Mouse (Mus musculus) CH12.LX (cell line): ENCODE measurements around the gene Stra6l. TPM values are rescaled to one million over a fixed set of nuclear protein-coding genes. Genes with fewer than 3 reads are reported as not detected.

Source experiments
- DNase-seq: peaks from one replicate; pipeline ENCODE4 v3.0.0-alpha.2; 2013; ENCODE audit errors: extremely low read depth
- H3K27ac ChIP-seq: 2 replicates; pipeline ENCODE4 v1.5.1; 2012; ENCODE audit warnings: low read depth, mild to moderate bottlenecking, control low read depth, moderate library complexity; ENCODE audit not compliant: insufficient read depth
- H3K27me3 ChIP-seq: replicated peaks from 2 replicates; pipeline ENCODE3; 2012; ENCODE audit warnings: inconsistent platforms
- H3K36me3 ChIP-seq, 2 experiments: replicated peaks in 1 of 2; 2 replicates each; pipeline versions ENCODE3 to v1.6.1; 2012; ENCODE audit warnings: inconsistent platforms in 1 of 2, low read length in 1 of 2, mild to moderate bottlenecking in 1 of 2, mixed read lengths in 1 of 2, moderate library complexity in 1 of 2; ENCODE audit not compliant: control insufficient read depth in 1 of 2, insufficient read depth in 1 of 2
- H3K4me1 ChIP-seq, 2 experiments: 2 replicates each; pipeline ENCODE4 v1.6.1; 2012; ENCODE audit warnings: inconsistent platforms in 1 of 2, moderate library complexity in 1 of 2; ENCODE audit not compliant: insufficient read depth in 2 of 2, control insufficient read depth in 1 of 2
- H3K4me2 ChIP-seq: 2 replicates; pipeline ENCODE4 v1.6.1; 2012; ENCODE audit warnings: low read depth, mild to moderate bottlenecking, control low read depth; ENCODE audit not compliant: poor library complexity, insufficient read depth, severe bottlenecking
- H3K4me3 ChIP-seq, 3 experiments: fragments of 150-350 bp in 1 of 3; sonication (generic) in 1 of 3; replicated peaks in 1 of 3; 2 replicates each; pipeline versions ENCODE3 to v1.5.1; 2011 to 2012; ENCODE audit warnings: low read depth in 2 of 3, low read length in 2 of 3, mild to moderate bottlenecking in 2 of 3, moderate library complexity in 2 of 3, control low read depth in 1 of 3, improper control_type of control experiment in 1 of 3, inconsistent platforms in 1 of 3, mixed read lengths in 1 of 3; ENCODE audit not compliant: poor library complexity in 1 of 3
- H3K79me2 ChIP-seq: replicated peaks from 2 replicates; pipeline ENCODE4 v1.6.1; 2012; ENCODE audit warnings: mild to moderate bottlenecking, moderate library complexity; ENCODE audit not compliant: control insufficient read depth, poor library complexity, insufficient read depth, severe bottlenecking; ENCODE audit errors: extremely low read depth
- H3K9ac ChIP-seq: 2 replicates; pipeline ENCODE4 v1.6.1; 2012; ENCODE audit warnings: low read depth, mild to moderate bottlenecking, control low read depth, moderate library complexity; ENCODE audit not compliant: insufficient read depth
- H3K9me3 ChIP-seq: replicated peaks from 2 replicates; pipeline ENCODE3; 2012; ENCODE audit warnings: low read length, inconsistent platforms, mixed read lengths
- CHD1 ChIP-seq: IDR thresholded peaks from 2 replicates; pipeline ENCODE4 v1.6.1; 2012; ENCODE audit warnings: low read depth, low read length, improper control_type of control experiment, inconsistent platforms
- CHD2 ChIP-seq: IDR thresholded peaks from 2 replicates; pipeline ENCODE4 v1.6.1; 2011; ENCODE audit warnings: low read length, improper control_type of control experiment
- CTCF ChIP-seq, 2 experiments: IDR thresholded peaks in 1 of 2; conservative IDR thresholded peaks in 1 of 2; 2 replicates each; pipeline ENCODE4 v1.5.1; 2011 to 2012; ENCODE audit warnings: low read depth in 2 of 2, low read length in 2 of 2, improper control_type of control experiment in 1 of 2, inconsistent platforms in 1 of 2, mild to moderate bottlenecking in 1 of 2, moderate library complexity in 1 of 2
- ELF1 ChIP-seq: IDR thresholded peaks from 2 replicates; pipeline ENCODE4 v1.6.1; 2014; ENCODE audit warnings: low read depth, mild to moderate bottlenecking, inconsistent platforms, low read length, improper control_type of control experiment
- ETS1 ChIP-seq: conservative IDR thresholded peaks from 2 replicates; pipeline ENCODE4 v1.6.1; 2012; ENCODE audit warnings: low read depth, mild to moderate bottlenecking, inconsistent platforms, low read length, improper control_type of control experiment, moderate library complexity
- GABPA ChIP-seq: IDR thresholded peaks from 2 replicates; pipeline ENCODE4 v1.6.1; 2012; ENCODE audit warnings: low read depth, low read length, improper control_type of control experiment, inconsistent platforms; ENCODE audit not compliant: insufficient replicate concordance
- HCFC1 ChIP-seq: IDR thresholded peaks from 2 replicates; pipeline ENCODE4 v1.6.1; 2012; ENCODE audit warnings: low read depth, mild to moderate bottlenecking, inconsistent platforms, low read length, improper control_type of control experiment
- KAT2A ChIP-seq: IDR thresholded peaks from 2 replicates; pipeline ENCODE4 v1.6.1; 2012; ENCODE audit warnings: low read length, improper control_type of control experiment, inconsistent platforms; ENCODE audit not compliant: insufficient replicate concordance
- MXI1 ChIP-seq: IDR thresholded peaks from 2 replicates; pipeline ENCODE4 v1.6.1; 2011; ENCODE audit warnings: mild to moderate bottlenecking, low read depth, low read length, improper control_type of control experiment
- MYC ChIP-seq: IDR thresholded peaks from 2 replicates; pipeline ENCODE4 v1.6.1; 2011; ENCODE audit warnings: low read depth, mild to moderate bottlenecking, improper control_type of control experiment, low read length
- NELFE ChIP-seq: IDR thresholded peaks from 2 replicates; pipeline ENCODE4 v1.6.1; 2011; ENCODE audit warnings: low read depth, low read length, improper control_type of control experiment
- NRF1 ChIP-seq: IDR thresholded peaks from 2 replicates; pipeline ENCODE4 v1.6.1; 2014; ENCODE audit warnings: low read depth, mild to moderate bottlenecking, inconsistent platforms, low read length, improper control_type of control experiment, moderate library complexity
- POLR2A ChIP-seq: IDR thresholded peaks from 2 replicates; pipeline ENCODE4 v1.6.1; 2011; ENCODE audit warnings: low read depth, mild to moderate bottlenecking, improper control_type of control experiment, low read length
- RAD21 ChIP-seq: IDR thresholded peaks from 2 replicates; pipeline ENCODE4 v1.6.1; 2011; ENCODE audit warnings: low read depth, mild to moderate bottlenecking, low read length, improper control_type of control experiment, moderate library complexity
- RCOR1 ChIP-seq: conservative IDR thresholded peaks from 2 replicates; pipeline ENCODE4 v1.6.1; 2012; ENCODE audit warnings: low read depth, mild to moderate bottlenecking, inconsistent platforms, low read length, improper control_type of control experiment
- SMC3 ChIP-seq: IDR thresholded peaks from 2 replicates; pipeline ENCODE4 v1.6.1; 2011; ENCODE audit warnings: low read depth, low read length, improper control_type of control experiment
- USF1 ChIP-seq: IDR thresholded peaks from 2 replicates; pipeline ENCODE4 v1.6.1; 2014; ENCODE audit warnings: low read depth, mild to moderate bottlenecking, inconsistent platforms, low read length, improper control_type of control experiment
- USF2 ChIP-seq: conservative IDR thresholded peaks from 2 replicates; pipeline ENCODE4 v1.6.1; 2011; ENCODE audit warnings: low read depth, low read length, improper control_type of control experiment
- ZC3H11A ChIP-seq: IDR thresholded peaks from 2 replicates; pipeline ENCODE4 v1.6.1; 2012; ENCODE audit warnings: low read depth, mild to moderate bottlenecking, inconsistent platforms, low read length, improper control_type of control experiment
- ZMIZ1 ChIP-seq: IDR thresholded peaks from 2 replicates; pipeline ENCODE4 v1.6.1; 2012; ENCODE audit warnings: low read depth, mild to moderate bottlenecking, inconsistent platforms, low read length, improper control_type of control experiment
- dilution Hi-C: fragments of 300-500 bp; cut with MboI; formaldehyde crosslinking; loops from 2 replicates; pipeline ENCODE4 v1.14.3; 2020; ENCODE audit warnings: low sequenced_read_pairs; ENCODE audit not compliant: extremely low pct_unique_long_range_greater_than_20kb, extremely low pct_ligation_motif_present
- in situ Hi-C: fragments of 300-500 bp; cut with MboI; formaldehyde crosslinking; loops from 3 replicates; pipeline ENCODE4 v1.14.3; 2019; ENCODE audit warnings: low sequenced_read_pairs, low pct_ligation_motif_present, low pct_unique_long_range_greater_than_20kb, mixed read lengths
- polyA plus RNA-seq: library from polyadenylated mRNA; unstranded; fragments of >175 nt; gene quantifications from 2 replicates; pipeline ENCODE4 v1.2.1, GENCODE M21; 2012; ENCODE audit warnings: low read depth; ENCODE audit not compliant: insufficient read length
- total RNA-seq, 2 experiments: library from RNA; depleted of rRNA; stranded (reverse); fragments of 300-350 nt in 1 of 2; fragments of >200 nt in 1 of 2; gene quantifications; 2 replicates each; pipeline ENCODE4 v1.2.3; 2012 to 2014

The Stra6l gene
- total and polyA plus RNA-seq, 3 experiments, result 0.13 TPM; not detected in 2

GRCm38 (mm10) chr4:45909256-45909655 lies 60.8 kb downstream of the Stra6l start:
- peaks cover 9% of the 10 kb centered on the region for H3K27me3 ChIP-seq
- no peak for DNase-seq

DNA sequence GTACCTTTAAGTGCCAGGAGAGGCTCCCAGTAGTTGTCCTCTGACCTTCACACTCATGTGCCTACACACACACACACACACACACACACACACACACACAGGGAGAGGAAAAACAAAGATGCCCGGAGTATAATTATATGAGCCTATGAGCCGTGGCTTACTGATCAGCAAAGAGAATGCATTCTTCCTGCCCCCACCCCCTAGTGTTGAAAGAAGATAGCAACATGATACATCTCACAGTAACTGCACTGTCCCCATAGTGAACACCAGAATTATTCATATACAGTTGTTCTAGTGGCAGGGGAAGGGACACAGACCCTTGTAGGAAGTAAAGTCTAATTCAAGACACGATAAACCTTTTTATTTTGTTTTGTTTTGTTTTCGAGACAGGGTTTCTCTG lies 61.5 kb downstream of the Stra6l start:
- dilution Hi-C loops, result no loop called here
- H3K9me3 ChIP-seq, result no peaks in the 10 kb centered on the region
- H3K27ac ChIP-seq, result no peak overlapping the region
- H3K27me3 ChIP-seq, result peaks cover 13% of the 10 kb centered on the region
- in situ Hi-C loops, result no loop called here
- H3K36me3 ChIP-seq, result no peaks in the 10 kb centered on the region
- DNase-seq, result no peak
- H3K79me2 ChIP-seq, result no peaks in the 10 kb centered on the region
- no peak overlapping the region for H3K4me3 ChIP-seq
- H3K4me2 ChIP-seq, result no peak overlapping the region
- TF ChIP-seq CTCF (conservative IDR thresholded peaks at IDR 0.05 in 1 of 2, IDR thresholded peaks at IDR 0.05 in 1 of 2; ENCODE audit: low read depth in 2 of 2, low read length in 2 of 2), result peak in 1 of 2 experiments; percentile 43; a peak in 2 of 4 replicates
- TF ChIP-seq MXI1, result no peak
- H3K4me1 ChIP-seq, result peaks cover 0 to 4% of the 10 kb centered on the region in 2 experiments; a peak in 1 of 4 replicates
- no peak overlapping the region for H3K9ac ChIP-seq

More at GRCm38 (mm10) chr4:45909256-45909655, 60.8 kb downstream of the Stra6l start:
- TF ChIP-seq SMC3 (no peak), ETS1 (no peak), CHD2 (no peak), CHD1 (no peak), GABPA (no peak), RAD21 (no peak)
- in situ Hi-C loops, result no loop called here
- dilution Hi-C loops, result no loop called here
- H3K36me3 ChIP-seq, result no peaks in the 10 kb centered on the region
- H3K4me3 ChIP-seq, result no peak overlapping the region
- peaks cover 0 to 9% of the 10 kb centered on the region in 2 experiments; a peak in 2 of 4 replicates for H3K4me1 ChIP-seq
- no peaks in the 10 kb centered on the region for H3K9me3 ChIP-seq
- H3K79me2 ChIP-seq, result no peaks in the 10 kb centered on the region
- no peak overlapping the region for H3K27ac ChIP-seq
- H3K4me2 ChIP-seq, result no peak overlapping the region
- H3K9ac ChIP-seq, result no peak overlapping the region

- in situ Hi-C loops, result no loop called here
- dilution Hi-C loops, result no loop called here
- no peak for TF ChIP-seq NRF1
- no peak for TF ChIP-seq HCFC1
- no peak for TF ChIP-seq USF1
- TF ChIP-seq NELFE, result no peak
- no peak for TF ChIP-seq CHD1
- no peak for TF ChIP-seq ZMIZ1
- TF ChIP-seq RCOR1, result no peak
- TF ChIP-seq GABPA, result no peak
- TF ChIP-seq ZC3H11A, result no peak
- TF ChIP-seq MYC, result no peak
- TF ChIP-seq MXI1, result no peak
- no peak for TF ChIP-seq KAT2A
- no peak for TF ChIP-seq POLR2A
- no peak for TF ChIP-seq USF2
- no peak for TF ChIP-seq ELF1
- TF ChIP-seq, all 38 proteins: peak for 0
- Histone ChIP-seq H3K27ac (no peak overlapping the region), H3K36me3 (no peaks in the 10 kb centered on the region), H3K27me3 (peaks cover 21% of the 10 kb centered on the region), H3K4me3 (no peak overlapping the region), H3K4me1 (no peaks in the 10 kb centered on the region), H3K4me2 (no peak overlapping the region), H3K9me3 (peaks cover 4% of the 10 kb centered on the region), H3K9ac (no peak overlapping the region), H3K79me2 (no peaks in the 10 kb centered on the region)
- DNase-seq, result no peak
Observed at GRCm38 (mm10) chr4:45911256-45911655, 62.8 kb downstream of the Stra6l start.
